Mouse (Mus musculus): ENCODE measurements around the gene Hint2.

DNA sequence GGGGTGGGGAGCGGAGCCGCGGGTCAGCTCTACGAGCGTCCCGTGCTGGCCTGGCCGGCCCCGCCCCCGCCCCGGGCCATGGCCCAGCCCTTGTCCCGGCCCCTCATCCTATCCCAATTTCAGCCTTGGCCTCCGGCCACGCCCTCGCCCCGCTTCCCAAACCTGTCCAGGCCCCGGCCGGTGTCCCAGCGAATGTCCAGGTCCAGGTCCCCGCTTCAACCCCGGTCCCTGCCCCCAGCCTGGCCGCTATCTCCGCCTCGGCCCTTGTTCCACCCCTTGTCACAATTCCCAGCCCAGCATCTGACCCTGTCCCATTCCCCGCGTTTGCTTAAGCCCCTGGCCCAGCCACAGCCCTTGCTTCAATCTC is 13.1 kb upstream of the Hint2 start:
- TF ChIP-seq POLR2A (IDR thresholded peaks at IDR 0.05; ENCODE audit: borderline replicate concordance, extremely low read depth, low read depth, low read length) (no peak), CTCF (IDR thresholded peaks at IDR 0.05; ENCODE audit: insufficient read depth, low read length) (no peak)
